Mouse (Mus musculus): ENCODE measurements around the gene Pm20d1.
"Not testable (repeated sequence)": the region's sequence is repeated elsewhere in the genome, so short reads cannot be mapped to it uniquely, and the experiment has no call there.

- not testable (repeated sequence) for TF ChIP-seq CTCF (IDR thresholded peaks at IDR 0.05; ENCODE audit: low read depth, low read length); POLR2A (IDR thresholded peaks at IDR 0.05; ENCODE audit: borderline replicate concordance, low read depth, low read length)
Measured at GRCm38 (mm10) chr1:131820353-131820752, 23.2 kb downstream of the Pm20d1 start.

All from bone marrow macrophage, adult 2 months (primary cell).